Comparison of ENCODE assay signal across 29 mouse cellular contexts in the genomic region with DNA sequence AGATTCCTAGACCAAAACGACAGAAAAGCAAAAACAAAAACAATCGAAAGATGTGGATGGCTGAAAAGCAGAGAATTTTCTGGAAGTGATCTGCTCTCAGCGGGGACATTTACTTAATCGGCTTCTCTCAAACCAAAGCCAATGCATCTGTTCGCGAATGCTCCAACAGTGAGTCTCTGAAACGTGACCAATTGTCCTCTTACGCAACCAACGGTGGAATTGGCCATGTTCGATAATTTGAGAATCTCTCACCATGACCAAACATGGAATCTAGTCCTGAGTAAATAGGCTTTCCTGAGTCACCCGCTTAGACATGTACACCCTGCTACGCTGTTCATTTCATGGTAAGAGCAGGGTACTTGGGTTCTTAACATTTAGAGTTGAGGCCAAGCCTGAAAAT. TPM values are rescaled to one million over a fixed set of nuclear protein-coding genes. Genes with fewer than 3 reads are reported as not detected.
DNase-seq lines count a peak whose midpoint lies in the region; ATAC-seq and TF ChIP-seq lines count a peak whose summit lies in the region.
"Had no signal": no experiment of that assay in that cellular context is flagged by ENCODE, and none has a peak within 500 bp of the region (broad histone marks: within the 10 kb centered on the region; RNA-seq: fewer than 3 reads in every experiment).

No protein-coding gene starts in this region.

- H3K27ac ChIP-seq in embryonic facial prominence, embryonic 15.5 days (replicated peaks) = 0 out of 2 replicates have a peak overlapping the region, but pooled peaks have one; percentile 34
- H3K27ac ChIP-seq in embryonic facial prominence, embryonic 10.5 days (replicated peaks) = no peak overlapping the region
- H3K27ac ChIP-seq in hindbrain, postnatal 0 days = no peak overlapping the region
- no peak overlapping the region for H3K27ac ChIP-seq in hindbrain, embryonic 11.5 days (ENCODE audit: low read depth, low read length)
- no peak overlapping the region for H3K27ac ChIP-seq in kidney, embryonic 15.5 days
- H3K27ac ChIP-seq: embryonic facial prominence, embryonic 12.5 days; heart, embryonic 13.5 days; hindbrain, embryonic 13.5 days; intestine, embryonic 15.5 days; limb, embryonic 12.5 days; liver, embryonic 14.5 days; lung, embryonic 15.5 days; neural tube, embryonic 13.5 days; stomach, embryonic 15.5 days had no signal

- no peak overlapping the region for H3K4me3 ChIP-seq in embryonic facial prominence, embryonic 15.5 days (replicated peaks)
- no peak overlapping the region for H3K4me3 ChIP-seq in embryonic facial prominence, embryonic 10.5 days
- H3K4me3 ChIP-seq in hindbrain, postnatal 0 days (ENCODE audit: low read length) = no peak overlapping the region
- no peak overlapping the region for H3K4me3 ChIP-seq in hindbrain, embryonic 11.5 days (ENCODE audit: low read depth, low read length)
- no peak overlapping the region for H3K4me3 ChIP-seq in C2C12 (ENCODE audit: insufficient read depth, poor library complexity, severe bottlenecking)
- H3K4me3 ChIP-seq in kidney, embryonic 15.5 days (replicated peaks) = no peak overlapping the region
- H3K4me3 ChIP-seq: embryonic facial prominence, embryonic 12.5 days; erythroblast, embryonic 14.5 days; heart, embryonic 13.5 days; hindbrain, embryonic 13.5 days; intestine, embryonic 15.5 days; limb, embryonic 12.5 days; lung, embryonic 15.5 days; megakaryocyte, embryonic 14.5 days; neural tube, embryonic 13.5 days; stomach, embryonic 15.5 days had no signal

- no peak overlapping the region for H3K9ac ChIP-seq in embryonic facial prominence, embryonic 15.5 days
- H3K9ac ChIP-seq in hindbrain, postnatal 0 days (replicated peaks; ENCODE audit: low read length) = no peak overlapping the region
- no peak overlapping the region for H3K9ac ChIP-seq in hindbrain, embryonic 11.5 days (ENCODE audit: low read depth, low read length)
- no peak overlapping the region for H3K9ac ChIP-seq in kidney, embryonic 15.5 days
- H3K9ac ChIP-seq: embryonic facial prominence, embryonic 12.5 days; forebrain, postnatal 0 days; heart, embryonic 13.5 days; hindbrain, embryonic 13.5 days; intestine, embryonic 15.5 days; limb, embryonic 12.5 days; liver, embryonic 14.5 days; lung, embryonic 15.5 days; neural tube, embryonic 13.5 days; stomach, embryonic 15.5 days had no signal

- H3K27me3 ChIP-seq in embryonic facial prominence, embryonic 15.5 days = no peaks in the 10 kb centered on the region
- H3K27me3 ChIP-seq in embryonic facial prominence, embryonic 10.5 days (replicated peaks; ENCODE audit: low read depth, poor library complexity, severe bottlenecking) = no peaks in the 10 kb centered on the region
- no peaks in the 10 kb centered on the region for H3K27me3 ChIP-seq in hindbrain, postnatal 0 days (ENCODE audit: insufficient read depth, low read length)
- H3K27me3 ChIP-seq in hindbrain, embryonic 11.5 days (ENCODE audit: control insufficient read depth, insufficient read depth, low read length) = no peaks in the 10 kb centered on the region
- H3K27me3 ChIP-seq in C2C12 (ENCODE audit: control insufficient read depth, insufficient read depth, insufficient read length) = no peaks in the 10 kb centered on the region
- H3K27me3 ChIP-seq in kidney, embryonic 15.5 days = no peaks in the 10 kb centered on the region
- H3K27me3 ChIP-seq: embryonic facial prominence, embryonic 12.5 days; heart, embryonic 13.5 days; hindbrain, embryonic 13.5 days; intestine, embryonic 15.5 days; limb, embryonic 12.5 days; lung, embryonic 15.5 days; megakaryocyte, embryonic 14.5 days; neural tube, embryonic 13.5 days; Patski; stomach, embryonic 15.5 days had no signal

- H3K4me1 ChIP-seq in embryonic facial prominence, embryonic 15.5 days = peaks cover 9% of the 10 kb centered on the region; the same call in 1 of the 2 replicates
- H3K4me1 ChIP-seq in embryonic facial prominence, embryonic 10.5 days = no peaks in the 10 kb centered on the region
- no peaks in the 10 kb centered on the region for H3K4me1 ChIP-seq in hindbrain, postnatal 0 days (ENCODE audit: insufficient read depth, low read length)
- no peaks in the 10 kb centered on the region for H3K4me1 ChIP-seq in hindbrain, embryonic 11.5 days (replicated peaks; ENCODE audit: control insufficient read depth, insufficient read depth, low read length)
- no peaks in the 10 kb centered on the region for H3K4me1 ChIP-seq in kidney, embryonic 15.5 days
- H3K4me1 ChIP-seq: embryonic facial prominence, embryonic 12.5 days; heart, embryonic 13.5 days; hindbrain, embryonic 13.5 days; intestine, embryonic 15.5 days; limb, embryonic 12.5 days; lung, embryonic 15.5 days; megakaryocyte, embryonic 14.5 days; neural tube, embryonic 13.5 days; stomach, embryonic 15.5 days had no signal

- no peak for DNase-seq in embryonic facial prominence, embryonic 10.5 days (ENCODE audit: low spot score)
- peak; percentile 28 for DNase-seq in hindbrain, postnatal 0 days (ENCODE audit: low spot score)
- DNase-seq in hindbrain, embryonic 11.5 days (ENCODE audit: low spot score) = no peak
- peak; percentile 26 for DNase-seq in gastrocnemius, postnatal 25 days
- DNase-seq: cerebellum, adult 11 months; heart, adult 18-20 months; heart, postnatal 14 days; kidney, adult 9 months; kidney, postnatal 25 days; lung, postnatal 36 days; thymus, postnatal 36 days had no signal

- no peak overlapping the region for H3K4me2 ChIP-seq in embryonic facial prominence, embryonic 15.5 days (replicated peaks)
- H3K4me2 ChIP-seq in hindbrain, postnatal 0 days (ENCODE audit: low read depth, low read length) = no peak overlapping the region
- H3K4me2 ChIP-seq in hindbrain, embryonic 11.5 days (replicated peaks; ENCODE audit: low read depth, low read length) = no peak overlapping the region
- H3K4me2 ChIP-seq in kidney, embryonic 15.5 days = no peak overlapping the region
- H3K4me2 ChIP-seq: embryonic facial prominence, embryonic 12.5 days; heart, embryonic 13.5 days; hindbrain, embryonic 13.5 days; intestine, embryonic 15.5 days; limb, embryonic 12.5 days; lung, embryonic 15.5 days; neural tube, embryonic 13.5 days; stomach, embryonic 15.5 days had no signal

- H3K36me3 ChIP-seq in embryonic facial prominence, embryonic 15.5 days = no peaks in the 10 kb centered on the region
- no peaks in the 10 kb centered on the region for H3K36me3 ChIP-seq in embryonic facial prominence, embryonic 10.5 days (replicated peaks)
- no peaks in the 10 kb centered on the region for H3K36me3 ChIP-seq in hindbrain, postnatal 0 days (ENCODE audit: insufficient read depth, low read length)
- H3K36me3 ChIP-seq in hindbrain, embryonic 11.5 days (ENCODE audit: control insufficient read depth, insufficient read depth, low read length) = no peaks in the 10 kb centered on the region
- H3K36me3 ChIP-seq in C2C12 (ENCODE audit: control insufficient read depth, insufficient read depth) = no peaks in the 10 kb centered on the region
- no peaks in the 10 kb centered on the region for H3K36me3 ChIP-seq in kidney, embryonic 15.5 days
- H3K36me3 ChIP-seq: embryonic facial prominence, embryonic 12.5 days; heart, embryonic 13.5 days; hindbrain, embryonic 13.5 days; intestine, embryonic 15.5 days; limb, embryonic 12.5 days; lung, embryonic 15.5 days; neural tube, embryonic 13.5 days; stomach, embryonic 15.5 days had no signal

- H3K79me2 ChIP-seq in C2C12 (ENCODE audit: control insufficient read depth, insufficient read depth) = no peaks in the 10 kb centered on the region

- no peak for TF ChIP-seq CTCF in hindbrain, postnatal 0 days (IDR thresholded peaks at IDR 0.05; ENCODE audit: low read depth)
- TF ChIP-seq CTCF in C2C12 (IDR thresholded peaks at IDR 0.05; ENCODE audit: control insufficient read depth, insufficient read depth, insufficient read length) = no peak

- WGBS in embryonic facial prominence, embryonic 15.5 days = 76% methylated on average over 12 of the region's 12 CpGs
- WGBS in embryonic facial prominence, embryonic 10.5 days = 92% methylated on average over 12 of the region's 12 CpGs
- 73% methylated on average over 12 of the region's 12 CpGs for WGBS in hindbrain, postnatal 0 days
- WGBS in hindbrain, embryonic 11.5 days = 90% methylated on average over 12 of the region's 12 CpGs
- 95% methylated on average over 12 of the region's 12 CpGs for WGBS in kidney, embryonic 15.5 days

- no peaks in the 10 kb centered on the region for H3K79me3 ChIP-seq in C2C12 (ENCODE audit: low read depth)

- ATAC-seq in embryonic facial prominence, embryonic 15.5 days (ENCODE audit: insufficient number of reproducible peaks, low FRiP score, low TSS enrichment, low read depth) = no peak
- no peak for ATAC-seq in hindbrain, postnatal 0 days
- no peak for ATAC-seq in hindbrain, embryonic 11.5 days (ENCODE audit: low FRiP score)
- no peak for ATAC-seq in kidney, embryonic 15.5 days (replicated peaks; ENCODE audit: low FRiP score)
- ATAC-seq: CD4-positive, CD25-positive, alpha-beta regulatory T cell, adult 4 months; intestine, embryonic 15.5 days had no signal

- H3ac ChIP-seq in C2C12 (ENCODE audit: control insufficient read depth, insufficient read length, low read depth) = no peak overlapping the region

- no peaks in the 10 kb centered on the region for H3K9me3 ChIP-seq in embryonic facial prominence, embryonic 15.5 days (replicated peaks)
- H3K9me3 ChIP-seq in embryonic facial prominence, embryonic 10.5 days = no peaks in the 10 kb centered on the region
- H3K9me3 ChIP-seq in hindbrain, postnatal 0 days (ENCODE audit: low read length) = no peaks in the 10 kb centered on the region
- H3K9me3 ChIP-seq in hindbrain, embryonic 11.5 days (ENCODE audit: control insufficient read depth, low read length) = no peaks in the 10 kb centered on the region
- H3K9me3 ChIP-seq in kidney, embryonic 15.5 days (replicated peaks) = no peaks in the 10 kb centered on the region
- H3K9me3 ChIP-seq: embryonic facial prominence, embryonic 12.5 days; hindbrain, embryonic 13.5 days; intestine, embryonic 15.5 days; limb, embryonic 12.5 days; lung, embryonic 15.5 days; neural tube, embryonic 13.5 days; stomach, embryonic 15.5 days had no signal

RNA-seq across cellular contexts. Expression of a gene that starts 8.3 kb away (rescaled TPM):
- polyA plus RNA-seq in embryonic facial prominence, embryonic 15.5 days (2015; fragmentation: Nextera tagmentation; extraction: Ambion mirVana) = 0.55 and 0.64 TPM in 2 replicates
- polyA plus RNA-seq in embryonic facial prominence, embryonic 10.5 days (2016; fragmentation: Nextera tagmentation; extraction: Ambion mirVana) = 0.59 TPM in 1 of 2 replicates, not detected in the other
- 0.21 TPM in 1 of 2 replicates, not detected in the other for total RNA-seq in hindbrain, postnatal 0 days (2014; rRNA removed)
- 0.86 and 0.87 TPM in 2 replicates for polyA plus RNA-seq in hindbrain, postnatal 0 days (2015; fragmentation: Nextera tagmentation; extraction: Ambion mirVana)
- 0.20 and 1.5 TPM in 2 replicates for polyA plus RNA-seq in hindbrain, embryonic 11.5 days (2014; fragmentation: Nextera tagmentation; extraction: Ambion mirVana)
- polyA plus RNA-seq in C2C12 (2012; fragmentation: generic; extraction: Trizol) = not detected
- total RNA-seq in gastrocnemius, postnatal 25 days (2021) = not detected
- polyA plus RNA-seq in kidney, embryonic 15.5 days (2015; fragmentation: Nextera tagmentation; extraction: Ambion mirVana) = 0.23 TPM in 1 of 2 replicates, not detected in the other
- total RNA-seq: adrenal gland, adult 18-20 months; heart, adult 18-20 months had no signal
- polyA plus RNA-seq: erythroblast, embryonic 14.5 days; intestine, embryonic 15.5 days; liver, embryonic 14.5 days; lung, embryonic 15.5 days; Patski; stomach, embryonic 15.5 days had no signal

RNA-seq across cellular contexts. Expression of a gene that starts 25.9 kb away (rescaled TPM):
- 214 and 217 TPM in 2 replicates for polyA plus RNA-seq in embryonic facial prominence, embryonic 15.5 days (2015; fragmentation: Nextera tagmentation; extraction: Ambion mirVana)
- 201 and 216 TPM in 2 replicates for polyA plus RNA-seq in embryonic facial prominence, embryonic 10.5 days (2016; fragmentation: Nextera tagmentation; extraction: Ambion mirVana)
- total RNA-seq in hindbrain, postnatal 0 days (2014; rRNA removed) = 133 and 170 TPM in 2 replicates
- 146 and 154 TPM in 2 replicates for polyA plus RNA-seq in hindbrain, postnatal 0 days (2015; fragmentation: Nextera tagmentation; extraction: Ambion mirVana)
- polyA plus RNA-seq in hindbrain, embryonic 11.5 days (2014; fragmentation: Nextera tagmentation; extraction: Ambion mirVana) = 214 and 232 TPM in 2 replicates
- 1,862 TPM for polyA plus RNA-seq in C2C12 (2012; fragmentation: generic; extraction: Trizol)
- total RNA-seq in gastrocnemius, postnatal 25 days (2021) = 100 to 1,000 TPM; 179 to 187 TPM
- 221 and 262 TPM in 2 replicates for polyA plus RNA-seq in kidney, embryonic 15.5 days (2015; fragmentation: Nextera tagmentation; extraction: Ambion mirVana)

Comparison
In these comparisons a context has a peak if more than half of its experiments do, and no peak if none do; other contexts are left out.
1. DNase-seq: peak in hindbrain, postnatal 0 days (single experiment) and gastrocnemius, postnatal 25 days (single experiment); none in embryonic facial prominence, embryonic 10.5 days (single experiment) and hindbrain, embryonic 11.5 days (single experiment).